Mouse (Mus musculus): ENCODE measurements at regions not wholly inside any gene's neighbourhood (a gene's known extent, or its start where the extent isn't known, plus 50 kb on each side); places are given as distances from the start of the nearest gene placed in this dataset.

DNA sequence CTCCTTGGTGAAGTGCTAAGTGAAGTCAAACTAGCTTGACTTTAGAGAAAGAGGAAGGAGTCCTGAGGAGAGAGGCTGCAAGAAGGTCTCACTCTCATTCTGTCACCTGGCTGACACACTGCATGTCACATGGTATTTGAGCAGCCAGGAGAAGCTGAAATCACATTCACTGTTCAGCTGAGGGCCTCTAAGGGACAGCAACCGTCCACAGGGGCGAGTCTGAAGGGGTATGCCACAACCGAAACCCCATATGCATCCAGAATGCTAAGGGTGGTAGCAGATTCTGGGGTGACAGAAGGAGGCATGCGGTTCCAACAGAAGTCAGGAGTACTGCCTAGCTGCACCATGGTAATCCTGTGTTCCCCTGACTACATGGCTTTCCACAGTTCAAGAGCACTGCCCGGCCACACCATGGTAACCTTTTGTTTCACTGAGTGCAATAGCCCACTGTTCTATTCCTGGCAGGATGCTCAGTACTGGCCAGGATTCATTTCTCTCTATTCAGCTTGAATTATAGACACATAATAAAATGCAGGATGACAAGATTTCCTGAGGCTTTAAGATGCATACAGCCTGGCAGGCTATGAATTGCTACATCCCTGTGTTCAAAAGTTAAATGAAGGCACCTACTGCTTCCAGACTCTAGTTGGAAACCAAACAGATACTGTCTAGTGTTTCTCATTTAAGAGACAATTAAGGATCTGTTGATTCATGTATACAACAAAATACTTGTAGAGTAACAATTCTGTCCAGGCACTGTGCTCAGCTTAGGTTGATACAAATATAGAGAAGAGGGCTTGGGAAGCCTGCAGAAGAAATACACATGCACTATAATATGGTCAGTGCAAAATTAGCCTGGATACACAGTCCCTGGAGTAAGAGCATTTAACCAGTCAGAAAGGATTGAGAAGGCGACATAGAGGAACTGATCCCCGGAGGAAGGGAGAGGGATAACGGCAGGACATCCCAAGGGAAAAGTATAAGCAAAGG lies 108.1 kb downstream of the D1Ertd622e start:
- no peak for TF ChIP-seq POLR2A (IDR thresholded peaks at IDR 0.05; ENCODE audit: borderline replicate concordance, extremely low read depth, insufficient read depth, insufficient read length, poor library complexity, severe bottlenecking)
- no peak for TF ChIP-seq CTCF (IDR thresholded peaks at IDR 0.05; ENCODE audit: borderline replicate concordance, extremely low read depth, insufficient read depth, insufficient read length)

Data from brain, embryonic 14.5 days (tissue).